Mouse (Mus musculus): ENCODE measurements at regions not wholly inside any gene's neighbourhood (a gene's known extent, or its start where the extent isn't known, plus 50 kb on each side); places are given as distances from the start of the nearest gene placed in this dataset.

- Histone ChIP-seq H3K9me3 (replicated peaks; ENCODE audit: low read length) (no peaks in the 10 kb centered on the region), H3K27ac (no peak overlapping the region), H3K9ac (ENCODE audit: low read depth, low read length) (no peak overlapping the region), H3K4me1 (replicated peaks; ENCODE audit: insufficient read depth, low read length) (no peaks in the 10 kb centered on the region), H3K4me3 (replicated peaks; ENCODE audit: low read depth, low read length) (no peak overlapping the region), H3K36me3 (ENCODE audit: insufficient read depth, low read length) (no peaks in the 10 kb centered on the region), H3K4me2 (ENCODE audit: low read length) (no peak overlapping the region), H3K27me3 (ENCODE audit: insufficient read depth, low read length) (no peaks in the 10 kb centered on the region)
- TF ChIP-seq CTCF (IDR thresholded peaks at IDR 0.05; ENCODE audit: low read depth) = no peak
- 51% methylated on average over 8 of the region's 8 CpGs for WGBS
- DNase-seq (ENCODE audit: low spot score) (no peak), ATAC-seq (replicated peaks; ENCODE audit: low FRiP score, low read depth) (no peak)
Measured at GRCm38 (mm10) chr14:46613211-46613610, 147.1 kb upstream of the Cdkn3 start.

GRCm38 (mm10) chr14:46612584-46612983 is 147.8 kb upstream of the Cdkn3 start:
- Histone ChIP-seq H3K9ac (ENCODE audit: low read depth, low read length) (no peak overlapping the region), H3K4me1 (replicated peaks; ENCODE audit: insufficient read depth, low read length) (no peaks in the 10 kb centered on the region), H3K9me3 (replicated peaks; ENCODE audit: low read length) (no peaks in the 10 kb centered on the region), H3K4me3 (replicated peaks; ENCODE audit: low read depth, low read length) (no peak overlapping the region), H3K27ac (no peak overlapping the region), H3K4me2 (ENCODE audit: low read length) (no peak overlapping the region), H3K36me3 (ENCODE audit: insufficient read depth, low read length) (no peaks in the 10 kb centered on the region), H3K27me3 (ENCODE audit: insufficient read depth, low read length) (no peaks in the 10 kb centered on the region)
- no peak for TF ChIP-seq CTCF (IDR thresholded peaks at IDR 0.05; ENCODE audit: low read depth)
- DNase-seq (ENCODE audit: low spot score) (no peak), ATAC-seq (replicated peaks; ENCODE audit: low FRiP score, low read depth) (no peak)
- WGBS = 83% methylated on average over 9 of the region's 9 CpGs

- Histone ChIP-seq H3K27ac (no peak overlapping the region), H3K4me1 (replicated peaks; ENCODE audit: insufficient read depth, low read length) (no peaks in the 10 kb centered on the region), H3K9ac (ENCODE audit: low read depth, low read length) (no peak overlapping the region), H3K9me3 (replicated peaks; ENCODE audit: low read length) (no peaks in the 10 kb centered on the region), H3K4me2 (ENCODE audit: low read length) (no peak overlapping the region), H3K4me3 (replicated peaks; ENCODE audit: low read depth, low read length) (no peak overlapping the region), H3K36me3 (ENCODE audit: insufficient read depth, low read length) (no peaks in the 10 kb centered on the region), H3K27me3 (ENCODE audit: insufficient read depth, low read length) (no peaks in the 10 kb centered on the region)
- no peak for ATAC-seq (replicated peaks; ENCODE audit: low FRiP score, low read depth)
- DNase-seq (ENCODE audit: low spot score) = no peak
- TF ChIP-seq CTCF (IDR thresholded peaks at IDR 0.05; ENCODE audit: low read depth) = no peak
- 90% methylated on average over 5 of the region's 5 CpGs for WGBS
Measured at GRCm38 (mm10) chr14:46610926-46611325, 149.4 kb upstream of the Cdkn3 start.

GRCm38 (mm10) chr14:46610226-46610855 is 150.0 kb upstream of the Cdkn3 start:
- TF ChIP-seq CTCF (IDR thresholded peaks at IDR 0.05; ENCODE audit: low read depth) = no peak
- Histone ChIP-seq H3K27ac (no peak overlapping the region), H3K4me1 (replicated peaks; ENCODE audit: insufficient read depth, low read length) (0 out of 2 replicates have a peak, but pooled peaks cover 2% of the 10 kb centered on the region), H3K4me3 (replicated peaks; ENCODE audit: low read depth, low read length) (no peak overlapping the region), H3K36me3 (ENCODE audit: insufficient read depth, low read length) (no peaks in the 10 kb centered on the region), H3K9ac (ENCODE audit: low read depth, low read length) (no peak overlapping the region), H3K9me3 (replicated peaks; ENCODE audit: low read length) (no peaks in the 10 kb centered on the region), H3K27me3 (ENCODE audit: insufficient read depth, low read length) (no peaks in the 10 kb centered on the region), H3K4me2 (ENCODE audit: low read length) (no peak overlapping the region)
- no peak for ATAC-seq (replicated peaks; ENCODE audit: low FRiP score, low read depth)
- WGBS = 85% methylated on average over 9 of the region's 9 CpGs
- DNase-seq (ENCODE audit: low spot score) = no peak

GRCm38 (mm10) chr14:46606694-46607093 is 153.6 kb upstream of the Cdkn3 start:
- peaks cover 7% of the 10 kb centered on the region for H3K4me1 ChIP-seq (replicated peaks; ENCODE audit: insufficient read depth, low read length)
- 62% methylated on average over 3 of the region's 3 CpGs for WGBS
- DNase-seq (ENCODE audit: low spot score) = no peak
- no peak for TF ChIP-seq CTCF (IDR thresholded peaks at IDR 0.05; ENCODE audit: low read depth)
- no peaks in the 10 kb centered on the region for H3K27me3 ChIP-seq (ENCODE audit: insufficient read depth, low read length)
- no peak overlapping the region for H3K4me2 ChIP-seq (ENCODE audit: low read length)
- no peaks in the 10 kb centered on the region for H3K36me3 ChIP-seq (ENCODE audit: insufficient read depth, low read length)
- H3K9me3 ChIP-seq (replicated peaks; ENCODE audit: low read length) = no peaks in the 10 kb centered on the region
- no peak overlapping the region for H3K27ac ChIP-seq
- no peak for ATAC-seq (replicated peaks; ENCODE audit: low FRiP score, low read depth)
- H3K9ac ChIP-seq (ENCODE audit: low read depth, low read length) = no peak overlapping the region
- H3K4me3 ChIP-seq (replicated peaks; ENCODE audit: low read depth, low read length) = no peak overlapping the region

GRCm38 (mm10) chr14:46606037-46606436 is 154.3 kb upstream of the Cdkn3 start:
- H3K4me1 ChIP-seq (replicated peaks; ENCODE audit: insufficient read depth, low read length) = peaks cover 7% of the 10 kb centered on the region
- ATAC-seq (replicated peaks; ENCODE audit: low FRiP score, low read depth) = no peak

More at GRCm38 (mm10) chr14:46606037-46606436, 154.3 kb upstream of the Cdkn3 start:
- no peak for TF ChIP-seq CTCF (IDR thresholded peaks at IDR 0.05; ENCODE audit: low read depth)
- no peak overlapping the region for H3K4me3 ChIP-seq (replicated peaks; ENCODE audit: low read depth, low read length)
- H3K4me2 ChIP-seq (ENCODE audit: low read length) = no peak overlapping the region
- DNase-seq (ENCODE audit: low spot score) = no peak
- H3K9me3 ChIP-seq (replicated peaks; ENCODE audit: low read length) = no peaks in the 10 kb centered on the region
- no peaks in the 10 kb centered on the region for H3K27me3 ChIP-seq (ENCODE audit: insufficient read depth, low read length)
- no peak overlapping the region for H3K27ac ChIP-seq
- H3K9ac ChIP-seq (ENCODE audit: low read depth, low read length) = no peak overlapping the region
- whole genome bisulfite sequencing = 36% methylated on average over 9 of the region's 9 CpGs
- H3K36me3 ChIP-seq (ENCODE audit: insufficient read depth, low read length) = no peaks in the 10 kb centered on the region
